Mouse (Mus musculus) testis, adult 2 months (tissue): ENCODE results near the gene Akr7a5. TPM values are rescaled to one million over a fixed set of nuclear protein-coding genes. Genes with fewer than 3 reads are reported as not detected.

Experiments used
- H3K27ac ChIP-seq: fragments of 200-500 bp; 2 replicates; pipeline ENCODE4 v1.5.1; 2012; ENCODE audit warnings: low read depth, low read length; ENCODE audit not compliant: control insufficient read depth, insufficient read depth
- H3K27me3 ChIP-seq: fragments of 200-500 bp; 2 replicates; pipeline ENCODE4 v1.6.1; 2012; ENCODE audit warnings: mild to moderate bottlenecking, low read length, moderate library complexity; ENCODE audit not compliant: control insufficient read depth, insufficient read depth
- H3K36me3 ChIP-seq: fragments of 200-500 bp; 2 replicates; pipeline ENCODE4 v1.6.1; 2012; ENCODE audit warnings: mild to moderate bottlenecking, low read length; ENCODE audit not compliant: control insufficient read depth, insufficient read depth
- H3K4me1 ChIP-seq: fragments of 200-500 bp; 2 replicates; pipeline ENCODE4 v1.6.1; 2012; ENCODE audit warnings: low read length; ENCODE audit not compliant: control insufficient read depth, insufficient read depth
- H3K4me3 ChIP-seq: fragments of 200-500 bp; 2 replicates; pipeline ENCODE4 v1.5.1; 2012; ENCODE audit warnings: low read depth, mild to moderate bottlenecking, low read length, moderate library complexity, mixed read lengths; ENCODE audit not compliant: control insufficient read depth
- CTCF ChIP-seq: fragments of 200-500 bp; IDR thresholded peaks from 2 replicates; pipeline ENCODE4 v1.5.1; 2012; ENCODE audit warnings: low read depth, mild to moderate bottlenecking, inconsistent platforms, low read length, moderate library complexity; ENCODE audit not compliant: control insufficient read depth, insufficient read depth, insufficient replicate concordance
- POLR2A ChIP-seq: fragments of 200-500 bp; IDR thresholded peaks from 2 replicates; pipeline ENCODE4 v1.6.1; 2012; ENCODE audit warnings: low read depth, mild to moderate bottlenecking, inconsistent platforms, low read length, moderate library complexity; ENCODE audit not compliant: control insufficient read depth
- polyA plus RNA-seq: library from polyadenylated mRNA; depleted of rRNA; stranded (reverse); fragments of >200 nt; gene quantifications from 2 replicates; pipeline ENCODE4 v1.2.3, GENCODE M21; 2012; rRNA removed

Gene Akr7a5
- polyA plus RNA-seq, 1 experiment: 20.7 TPM

GRCm38 (mm10) chr4:139360761-139361548, 50.4 kb downstream of the Akr7a5 start:
- no peak overlapping the region for H3K27ac ChIP-seq
- no peaks in the 10 kb centered on the region for H3K4me1 ChIP-seq
- TF ChIP-seq CTCF: no peak
- no peak for TF ChIP-seq POLR2A
- H3K27me3 ChIP-seq: no peaks in the 10 kb centered on the region
- H3K4me3 ChIP-seq: no peak overlapping the region
- peaks cover 7% of the 10 kb centered on the region for H3K36me3 ChIP-seq

- TF ChIP-seq CTCF (no peak), POLR2A (no peak)
- no peaks in the 10 kb centered on the region for H3K27me3 ChIP-seq
- no peak overlapping the region for H3K27ac ChIP-seq
- peaks cover 10% of the 10 kb centered on the region for H3K36me3 ChIP-seq
- no peaks in the 10 kb centered on the region for H3K4me1 ChIP-seq
- no peak overlapping the region for H3K4me3 ChIP-seq
These were observed 56.8 kb downstream of the Akr7a5 start for GRCm38 (mm10) chr4:139367336-139367735.

Other genes with a start within 250 kb of the Akr7a5 start
- gene Htr6, start 235.2 kb upstream of the Akr7a5 start, polyA plus RNA-seq: 0.15 and 0.17 TPM in 2 replicates
- gene Nbl1, start 217.8 kb upstream of the Akr7a5 start, polyA plus RNA-seq: 5.4 and 10.1 TPM in 2 replicates
- 145 and 152 TPM in 2 replicates for gene Minos1, start 179.6 kb upstream of the Akr7a5 start, polyA plus RNA-seq
- gene Capzb, start 117.8 kb upstream of the Akr7a5 start, polyA plus RNA-seq: 286 and 311 TPM in 2 replicates
- 5.5 and 5.7 TPM in 2 replicates for gene Pqlc2, start within 50 bp of the Akr7a5 start, polyA plus RNA-seq
- 90.5 TPM in 2 replicates for gene Mrto4, start 41.8 kb downstream of the Akr7a5 start, polyA plus RNA-seq
- 12.6 and 14.4 TPM in 2 replicates for gene Emc1, start 41.8 kb downstream of the Akr7a5 start, polyA plus RNA-seq
- gene Ubr4, start 41.9 kb downstream of the Akr7a5 start, polyA plus RNA-seq: 312 and 351 TPM in 2 replicates
- 1.2 TPM in 2 replicates for gene Iffo2, start 219.8 kb downstream of the Akr7a5 start, polyA plus RNA-seq